Mouse (Mus musculus) T-helper 2 cell (primary cell): ENCODE data around the gene Phkb.

ENCODE experiments used
- in situ Hi-C: fragments of 300-600 bp; cut with MboI, MseI; formaldehyde crosslinking; loops from one replicate; pipeline ENCODE4 v1.15.1; 2025; ENCODE audit warnings: high pct_unique_total_duplicates

The Phkb gene

DNA sequence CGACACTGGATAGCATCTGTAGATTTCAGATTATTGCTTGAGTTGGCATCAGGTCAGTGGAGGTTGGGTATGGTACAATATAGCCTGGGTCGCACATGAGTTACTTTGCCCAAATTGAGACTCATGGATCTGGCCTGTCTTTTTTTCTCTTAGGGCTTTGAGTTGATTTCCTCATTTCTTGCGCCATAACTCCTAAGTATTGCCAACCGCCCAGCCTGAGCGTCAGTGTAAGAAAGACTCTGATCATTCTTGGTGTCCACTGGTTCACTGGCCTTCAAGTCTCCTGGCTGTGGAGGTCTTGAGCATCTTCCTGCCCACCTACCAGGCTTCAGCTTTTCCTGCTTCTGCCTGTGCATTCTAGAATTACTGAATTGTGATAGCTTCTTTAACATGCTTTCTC, 104.1 kb downstream of the Phkb start:
- in situ Hi-C loops, result no loop called here

DNA sequence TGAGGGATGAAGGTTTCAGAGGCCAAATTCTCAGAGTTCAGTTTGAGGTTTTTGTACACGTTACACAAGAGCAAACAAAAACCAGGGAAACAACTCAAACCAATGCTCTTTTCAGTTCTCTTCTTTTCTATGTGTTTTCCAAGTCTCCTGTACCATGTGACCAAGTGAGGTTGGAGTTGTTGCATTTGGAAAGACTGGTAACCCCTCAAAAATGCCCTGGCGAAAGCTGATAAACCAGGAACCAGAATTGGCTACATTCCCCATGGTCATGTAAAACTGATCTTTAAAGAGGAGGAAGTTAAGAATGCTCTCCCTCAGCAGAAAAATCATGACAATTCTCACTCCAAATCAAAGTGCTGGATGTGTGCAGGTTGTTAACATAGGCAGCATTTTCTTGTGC, 117.6 kb downstream of the Phkb start:
- in situ Hi-C loops, result no loop called here

DNA sequence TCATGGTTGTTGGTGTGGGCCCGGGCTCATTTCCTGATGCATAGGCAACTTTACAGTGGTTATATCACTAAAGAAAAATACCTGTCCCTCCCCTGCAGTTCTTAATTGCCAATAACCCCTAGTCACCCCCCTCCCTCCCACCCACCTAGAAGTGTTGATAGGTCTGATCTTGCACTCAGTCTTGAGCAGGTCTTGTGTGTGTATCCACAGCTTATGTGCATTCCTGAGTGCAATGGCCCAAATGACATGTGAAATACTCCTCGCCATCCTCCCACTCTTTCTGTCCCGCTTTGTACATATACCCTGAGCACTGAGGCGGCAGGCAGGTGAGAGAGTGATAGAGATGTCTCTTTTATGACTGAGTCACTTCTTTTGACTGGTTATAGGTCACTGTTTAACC, 119.1 kb downstream of the Phkb start:
- in situ Hi-C loops, result no loop called here

DNA sequence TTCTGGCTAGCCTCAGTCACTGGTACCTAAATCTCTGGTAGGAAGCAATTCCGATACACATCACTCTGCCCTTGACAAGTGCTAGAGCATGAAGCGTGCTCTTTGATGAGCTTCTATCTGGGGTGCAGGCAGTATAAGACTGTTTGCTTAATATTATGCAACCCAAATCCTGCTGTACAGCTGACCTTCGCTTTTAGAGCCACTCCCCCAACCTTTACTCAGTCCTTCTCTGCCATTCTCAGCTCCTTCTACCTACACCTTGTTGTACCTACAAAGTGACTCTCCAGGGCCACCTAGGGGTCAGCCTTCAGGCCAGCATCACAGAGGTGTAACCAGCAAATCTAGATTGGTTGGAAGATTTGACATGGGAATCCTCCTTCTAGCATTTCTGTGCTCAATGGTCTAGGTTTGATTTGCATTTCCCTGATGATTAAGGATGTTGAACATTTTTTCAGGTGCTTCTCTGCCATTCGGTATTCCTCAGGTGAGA, 136.9 kb downstream of the Phkb start:
- in situ Hi-C loops, result no loop called here

DNA sequence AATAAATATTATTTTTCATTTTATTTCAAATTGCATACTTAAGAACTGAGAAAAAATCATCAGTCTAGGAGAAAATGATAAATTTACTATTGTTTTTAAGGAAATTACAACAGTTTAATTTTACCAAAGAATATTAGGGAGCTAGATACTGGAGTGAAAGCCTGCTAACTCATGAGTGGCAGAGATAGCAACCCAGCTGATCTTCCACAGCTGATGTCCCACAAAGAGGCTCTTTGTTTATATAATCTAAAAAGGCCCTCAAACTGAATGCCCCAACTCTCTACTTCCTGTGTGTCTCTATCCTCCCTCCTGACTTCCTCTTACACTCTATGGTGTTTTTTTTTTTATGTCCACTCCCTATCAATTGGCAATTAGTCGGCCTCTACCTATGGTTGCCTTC, 152.2 kb downstream of the Phkb start:
- in situ Hi-C loops, result no loop called here

DNA sequence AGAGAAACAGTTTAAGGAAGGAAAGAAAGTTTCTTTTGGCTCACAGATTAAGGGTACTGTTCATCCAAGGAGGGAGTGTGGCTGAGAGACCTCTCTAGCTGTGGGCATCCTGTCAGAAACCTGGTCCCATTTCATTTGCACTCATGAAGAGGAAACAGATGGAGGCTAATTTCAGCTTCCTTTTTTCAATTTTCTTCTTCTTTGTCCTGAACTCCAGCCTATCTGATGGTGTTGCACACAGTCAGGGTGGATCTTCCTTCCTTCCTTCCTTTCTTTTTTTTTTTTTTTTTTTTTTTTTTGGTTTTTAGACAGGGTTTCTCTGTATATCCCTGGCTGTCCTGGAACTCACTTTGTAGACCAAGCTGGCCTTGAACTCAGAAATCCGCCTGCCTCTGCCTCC, 152.9 kb downstream of the Phkb start:
- in situ Hi-C loops, result no loop called here

DNA sequence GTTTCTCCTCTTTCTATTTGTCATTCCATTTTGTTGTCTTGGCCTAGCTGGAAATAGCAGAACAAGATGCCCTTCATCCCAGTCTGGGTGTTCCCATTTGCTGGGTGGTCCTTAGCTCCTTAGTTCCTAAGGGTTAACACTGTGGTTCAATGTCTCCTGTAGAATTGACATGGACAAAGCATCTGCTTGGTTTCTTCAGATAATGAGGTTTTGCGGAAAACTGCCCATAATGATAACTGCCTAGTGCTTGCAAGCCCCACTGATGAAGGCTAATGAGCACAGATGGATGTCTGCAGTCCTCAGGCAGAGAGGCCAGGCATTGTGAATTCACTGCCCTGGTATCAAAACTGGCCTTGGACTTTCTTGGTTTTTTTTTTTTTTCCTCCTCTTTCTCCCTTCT, 155.2 kb downstream of the Phkb start:
- in situ Hi-C loops, result no loop called here

DNA sequence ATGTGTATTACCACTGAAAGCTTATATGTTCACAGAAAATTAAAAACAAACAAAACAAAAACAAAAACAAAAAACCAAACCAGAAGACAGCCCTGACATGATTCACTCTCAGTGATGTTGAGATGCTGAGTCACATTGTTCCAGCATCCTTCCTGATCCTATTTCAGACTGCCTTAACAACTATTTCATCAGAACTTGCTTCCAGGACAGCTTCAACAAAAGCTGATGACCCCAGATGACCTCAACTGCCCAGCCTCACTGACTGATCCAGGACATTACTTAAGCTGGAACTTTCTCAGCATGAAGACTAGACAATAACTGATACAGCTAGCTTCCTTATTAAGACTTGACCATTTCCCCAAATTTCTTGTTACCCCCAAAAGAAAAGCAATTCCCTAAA, 165.7 kb downstream of the Phkb start:
- in situ Hi-C loops, result no loop called here

DNA sequence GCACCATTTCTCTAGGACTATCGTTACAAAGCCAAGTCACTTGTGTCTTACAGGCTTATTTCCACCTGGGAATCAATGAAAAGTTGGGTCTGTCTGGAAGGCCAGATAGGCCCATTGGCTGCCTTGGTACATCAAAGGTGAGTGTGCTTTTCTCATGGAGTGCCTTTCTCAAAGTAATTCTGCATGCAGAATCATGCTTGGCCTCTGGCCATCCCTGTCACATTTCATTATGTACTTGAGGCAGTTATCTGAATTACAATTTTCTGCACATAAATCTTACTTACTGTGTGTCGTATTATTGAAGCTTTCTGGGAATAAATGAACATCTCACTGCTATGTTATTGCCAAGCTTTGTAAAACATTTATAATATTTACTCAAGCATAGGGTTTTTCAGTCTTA, 176.0 kb downstream of the Phkb start:
- in situ Hi-C loops, result no loop called here

DNA sequence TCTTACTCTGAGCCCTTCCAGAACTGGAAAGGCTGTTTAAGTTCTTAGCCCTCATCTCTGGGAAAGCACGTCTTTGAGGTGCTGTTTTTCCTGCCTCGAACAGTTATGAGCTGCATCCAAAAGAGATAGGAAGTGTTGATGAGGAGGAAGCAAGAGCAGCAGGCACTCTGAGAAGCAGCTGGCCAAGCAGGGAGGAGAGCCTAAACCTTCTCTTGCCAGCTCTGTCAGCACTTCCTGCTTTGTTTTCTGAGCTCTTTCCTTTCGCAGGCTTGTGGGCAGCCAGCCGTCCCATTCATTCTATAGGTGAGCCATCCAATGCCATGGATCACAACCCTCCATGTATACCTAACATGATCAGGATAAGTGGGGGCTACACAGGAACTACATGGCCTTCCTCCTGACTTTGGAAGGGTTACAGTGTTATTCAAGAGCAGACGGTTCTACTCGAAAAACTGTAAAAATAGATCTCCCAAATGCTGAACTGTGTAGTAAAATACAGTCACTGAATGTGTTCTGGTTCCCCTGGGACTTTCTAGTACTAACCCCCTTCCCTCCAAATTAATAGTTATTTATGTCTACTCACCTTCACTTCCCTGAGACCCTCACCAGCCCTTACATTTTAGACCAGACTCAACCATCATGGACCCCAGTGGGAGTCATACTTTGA, 188.0 kb downstream of the Phkb start:
- in situ Hi-C loops, result no loop called here

- in situ Hi-C loops, result no loop called here
Measured at GRCm38 (mm10) chr8:86029451-86029850, 188.7 kb downstream of the Phkb start.

- in situ Hi-C loops, result loop anchor here (10.0 kb wide), 1 partner anchor 1650 kb away; the partner anchor contains the start of gene Cacna1a
Measured at GRCm38 (mm10) chr8:86034662-86035365, 194.1 kb downstream of the Phkb start.

DNA sequence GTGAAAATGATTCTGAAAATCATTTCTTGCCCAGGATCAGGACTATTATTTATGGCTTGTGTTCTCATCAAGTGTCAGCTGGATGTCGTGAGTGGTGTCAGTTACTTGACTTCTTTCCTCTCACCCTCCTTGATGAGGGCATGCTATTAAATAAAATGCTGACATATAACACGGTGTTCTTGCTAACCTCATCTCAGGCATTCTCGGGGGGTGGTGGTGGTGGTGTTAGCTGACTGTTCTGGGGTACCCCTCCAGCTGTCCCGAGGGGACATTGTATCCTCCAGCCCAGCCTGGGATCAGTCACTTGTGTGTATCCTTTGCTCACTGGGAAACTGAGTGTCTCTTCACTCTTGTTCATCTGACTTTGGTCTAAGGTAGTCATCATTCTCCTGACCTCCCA, 194.6 kb downstream of the Phkb start:
- in situ Hi-C loops, result loop anchor here (10.0 kb wide), 1 partner anchor 1651 kb away; the partner anchor contains the start of gene Cacna1a

DNA sequence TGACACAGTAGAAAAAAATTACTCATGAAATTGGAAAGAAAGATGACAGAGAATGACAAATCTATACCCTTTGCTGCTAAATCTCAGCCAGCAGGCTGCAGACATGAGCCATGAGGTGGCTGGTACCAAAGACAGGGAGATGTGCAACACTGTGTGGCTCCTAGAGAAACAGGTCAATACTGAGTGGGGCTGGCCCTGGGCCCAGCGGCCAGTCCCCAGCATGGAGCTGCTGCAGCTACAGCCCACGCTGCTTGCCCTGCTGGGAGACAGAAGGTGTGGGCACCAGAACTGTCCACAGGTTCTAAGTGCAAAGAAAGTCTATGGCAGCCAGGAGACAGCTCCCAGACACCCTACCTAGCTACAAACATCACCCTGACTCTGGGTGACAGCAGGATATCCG, 197.7 kb downstream of the Phkb start:
- in situ Hi-C loops, result loop anchor here (10.0 kb wide), 1 partner anchor 1654 kb away; the partner anchor contains the start of gene Cacna1a

DNA sequence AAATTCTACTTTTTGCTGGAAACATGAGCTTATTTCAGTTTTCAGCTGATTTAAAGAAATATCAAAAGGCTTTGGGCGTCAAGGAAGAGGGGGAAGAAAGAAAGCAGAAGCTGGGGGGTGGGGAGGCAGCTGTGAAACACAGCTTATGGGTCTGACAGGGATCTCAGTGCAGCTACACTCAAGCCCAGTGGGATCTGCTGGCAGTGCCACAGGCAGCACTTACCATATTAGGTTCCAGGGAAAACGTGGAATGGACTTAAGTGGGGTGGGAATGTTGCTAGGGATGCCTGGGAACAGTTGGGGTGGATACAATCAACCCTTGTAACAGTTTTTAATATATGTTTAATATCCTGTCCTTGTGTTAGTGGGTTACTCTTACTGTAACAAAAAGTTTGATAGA, 201.3 kb downstream of the Phkb start:
- in situ Hi-C loops, result no loop called here

GRCm38 (mm10) chr8:86050882-86051281, 210.1 kb downstream of the Phkb start:
- in situ Hi-C loops, result no loop called here

DNA sequence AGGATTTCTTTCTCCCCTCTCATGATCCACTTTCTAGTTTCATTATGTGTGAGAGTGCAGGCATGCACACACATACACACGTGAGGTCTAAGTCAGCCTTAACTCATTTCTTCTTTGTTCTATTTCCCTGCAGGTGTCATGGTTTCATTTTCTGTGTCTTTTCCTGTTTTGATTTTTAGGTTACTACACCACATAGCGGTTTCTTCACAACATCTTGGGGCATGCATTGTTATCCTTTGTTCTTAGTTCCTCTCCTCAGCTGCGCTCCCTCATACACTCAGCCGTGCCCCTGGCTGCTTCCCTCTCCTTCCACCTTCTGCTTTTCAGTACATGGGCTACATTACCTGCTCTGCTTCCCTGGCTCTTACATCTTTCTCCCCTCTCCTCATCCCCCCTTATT, 211.2 kb downstream of the Phkb start:
- in situ Hi-C loops, result no loop called here

DNA sequence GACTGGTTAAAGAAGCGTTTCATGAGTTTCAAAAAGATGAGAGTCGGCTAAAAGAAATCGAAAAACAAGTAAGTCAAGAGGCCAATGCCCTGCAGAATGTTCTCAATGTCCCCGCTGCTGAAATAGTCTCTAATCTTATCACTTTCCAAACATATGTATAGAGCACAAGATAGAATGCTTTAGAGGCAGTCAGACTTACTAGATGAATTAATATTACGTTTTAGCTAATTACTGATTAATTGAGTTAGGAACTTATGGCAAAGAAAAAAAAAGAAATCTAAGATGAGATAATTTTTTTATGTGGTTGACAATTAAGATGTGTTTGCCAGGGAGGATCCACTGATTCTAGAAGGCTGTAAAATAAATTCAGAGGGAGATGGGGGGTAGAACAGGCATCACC, 217.9 kb downstream of the Phkb start:
- in situ Hi-C loops, result no loop called here

GRCm38 (mm10) chr8:86059130-86059529, 218.4 kb downstream of the Phkb start:
- in situ Hi-C loops, result no loop called here

DNA sequence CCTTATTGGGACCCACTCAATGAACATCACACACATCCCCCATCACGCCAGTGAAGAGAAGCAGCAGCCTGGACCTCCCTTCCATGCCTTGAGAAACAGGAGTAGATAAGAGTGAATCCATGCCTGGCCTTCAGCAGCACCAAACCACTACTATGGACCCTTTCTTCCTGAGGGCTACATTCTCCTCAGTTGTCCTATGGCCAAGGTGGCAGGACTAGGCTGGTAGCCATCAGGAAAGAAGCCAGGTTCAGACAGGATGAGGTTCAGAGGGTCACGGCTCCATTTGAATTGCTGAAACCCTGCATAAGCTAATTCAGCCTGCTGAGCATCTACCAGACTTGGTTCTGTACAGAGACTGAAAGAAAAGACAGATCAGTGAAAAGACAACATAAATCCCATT, 222.7 kb downstream of the Phkb start:
- in situ Hi-C loops, result no loop called here

DNA sequence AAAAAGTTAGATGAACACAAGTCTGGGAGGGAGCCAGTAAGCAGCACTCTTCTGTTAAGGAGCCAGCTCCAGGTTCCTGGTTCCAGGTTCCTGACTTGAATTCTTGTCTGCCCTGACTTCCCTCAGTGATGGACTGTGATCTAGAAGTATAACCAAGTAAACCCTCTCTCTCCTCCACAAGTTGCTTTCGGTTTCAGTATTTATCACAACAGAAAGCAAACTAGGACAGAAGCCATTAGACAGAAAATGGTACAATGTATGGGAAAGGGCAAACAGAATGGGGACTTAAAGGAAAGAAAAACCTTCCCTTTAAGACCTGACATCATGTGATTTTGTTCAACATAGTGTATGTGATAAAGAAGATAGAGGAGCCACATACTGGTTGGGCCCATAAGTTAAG, 238.7 kb downstream of the Phkb start:
- in situ Hi-C loops, result no loop called here

- in situ Hi-C loops, result no loop called here
Measured at GRCm38 (mm10) chr8:86083346-86083745, 242.6 kb downstream of the Phkb start.

GRCm38 (mm10) chr8:86086791-86087190, 246.0 kb downstream of the Phkb start:
- in situ Hi-C loops, result loop anchor here (5.0 kb wide), 1 partner anchor 99 kb away; no protein-coding TSS in a partner anchor
